Mouse (Mus musculus): ENCODE measurements around the gene Wnt2. TPM values are rescaled to one million over a fixed set of nuclear protein-coding genes. Genes with fewer than 3 reads are reported as not detected.

The Wnt2 gene
- total RNA-seq, 2 experiments from 2014 or later, result 0.26 to 0.43 TPM

DNA sequence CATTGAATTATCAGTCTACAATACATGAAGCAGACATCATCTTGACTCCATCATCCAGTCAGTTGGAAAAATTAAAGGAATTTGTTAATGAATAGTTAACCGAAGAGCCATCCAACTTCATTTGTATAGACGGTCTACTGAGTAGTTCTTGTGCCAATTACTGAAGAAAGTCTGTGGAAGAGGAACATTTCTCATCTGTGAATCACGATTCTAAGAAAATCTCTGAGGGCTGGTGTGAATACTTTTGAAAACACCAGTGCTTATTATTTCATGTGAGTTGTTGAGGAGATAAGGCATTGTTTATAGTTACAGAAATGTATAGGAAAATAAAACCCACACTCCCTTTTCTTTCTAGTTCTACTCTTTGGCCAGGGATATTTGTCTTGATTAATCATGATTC lies 51.5 kb downstream of the Wnt2 start:
- DNase-seq, result no peak

DNA sequence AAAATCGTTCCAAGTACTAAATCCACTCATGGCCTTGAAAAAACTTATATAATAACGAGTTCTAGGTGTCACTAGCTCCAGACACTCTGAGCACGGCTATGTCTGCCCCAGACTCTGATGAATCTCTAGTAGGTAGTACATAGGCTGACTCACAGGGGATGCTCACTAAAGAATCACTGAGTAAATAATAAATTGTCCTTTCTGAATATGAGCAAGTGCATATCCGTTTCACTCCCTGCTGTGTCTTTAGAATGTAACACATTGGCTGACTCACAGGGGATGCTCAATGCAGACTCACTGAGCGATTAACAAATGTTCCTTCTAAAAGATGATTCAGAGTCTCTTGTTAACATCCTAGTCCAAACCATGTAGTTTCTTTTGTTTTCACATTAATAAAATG lies 52.1 kb downstream of the Wnt2 start:
- DNase-seq, result no peak

DNA sequence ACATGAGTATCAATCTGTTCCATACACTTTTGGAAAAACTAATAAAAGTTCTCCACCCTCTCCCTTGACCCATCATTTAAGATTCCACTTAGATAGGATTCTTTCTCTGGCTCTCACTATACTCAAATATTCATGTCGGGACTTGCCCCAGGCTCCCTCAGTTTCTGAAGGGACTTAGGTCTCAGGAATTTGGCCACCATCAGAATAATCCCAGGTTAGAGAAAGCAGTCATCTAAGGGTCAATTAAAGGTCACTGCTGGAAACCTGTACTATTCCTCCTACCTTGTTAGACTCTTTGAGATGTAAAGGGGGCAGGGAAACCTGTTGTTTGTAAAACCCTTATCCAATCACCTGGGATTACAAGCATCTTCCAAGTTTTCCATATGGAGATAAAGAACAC lies 53.2 kb downstream of the Wnt2 start:
- no peak for DNase-seq

DNA sequence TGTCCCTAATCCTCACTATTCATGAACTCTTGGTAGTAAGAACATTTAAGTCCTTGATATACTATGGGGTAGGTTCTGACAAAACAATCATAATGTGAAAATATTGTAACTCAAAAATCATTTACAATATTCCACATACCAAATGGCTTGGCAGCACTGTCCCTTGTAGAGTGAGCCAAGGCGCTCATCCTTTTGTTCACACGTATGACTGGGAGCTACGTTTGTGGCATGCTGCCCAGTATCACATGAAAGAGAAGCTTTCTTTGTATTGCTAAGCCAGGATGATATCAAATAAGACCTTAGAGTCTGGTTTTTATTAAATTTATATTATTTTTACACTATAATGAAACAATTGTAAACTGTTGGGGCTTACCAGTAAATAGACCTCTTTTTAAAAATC lies 56.0 kb downstream of the Wnt2 start:
- no peak for DNase-seq

DNA sequence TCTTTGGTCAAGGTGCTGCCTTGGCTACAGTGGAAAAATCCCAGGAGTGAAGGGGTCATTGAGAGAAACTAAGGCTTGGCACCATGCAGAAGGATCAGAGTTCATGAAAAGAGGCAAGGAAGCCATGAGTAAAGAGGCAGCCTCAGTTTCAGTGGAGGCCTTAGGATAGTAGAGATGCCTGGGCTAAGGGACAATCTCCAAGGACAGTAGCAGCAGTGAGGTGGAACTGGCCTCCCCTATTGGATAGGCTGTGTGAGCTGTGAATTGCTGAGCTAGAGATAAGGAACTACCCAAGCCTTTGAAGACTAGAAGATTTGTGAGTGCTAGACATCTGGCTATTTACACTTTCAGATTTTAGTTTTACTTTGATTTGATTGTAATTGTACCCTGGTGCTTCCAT lies 59.0 kb downstream of the Wnt2 start:
- no peak for DNase-seq

DNA sequence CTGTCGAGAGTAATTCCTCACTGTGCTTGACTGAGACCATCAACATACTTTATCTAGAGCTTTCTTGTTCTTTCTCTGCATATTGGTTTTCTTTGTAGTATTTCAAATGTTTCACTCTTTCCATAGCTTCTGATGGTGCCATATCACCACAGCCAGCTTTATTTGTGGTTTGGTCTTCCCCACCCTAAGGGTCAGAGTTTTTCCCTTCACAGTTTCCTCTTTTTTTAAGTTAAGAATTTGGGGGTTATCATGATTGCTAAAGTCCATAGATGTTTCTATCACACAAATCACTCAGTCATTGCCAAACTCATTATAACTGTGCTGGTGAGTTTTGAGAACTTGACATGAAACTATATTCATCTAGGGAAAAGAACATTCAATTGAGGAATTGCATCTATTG lies 60.6 kb downstream of the Wnt2 start:
- no peak for DNase-seq

DNA sequence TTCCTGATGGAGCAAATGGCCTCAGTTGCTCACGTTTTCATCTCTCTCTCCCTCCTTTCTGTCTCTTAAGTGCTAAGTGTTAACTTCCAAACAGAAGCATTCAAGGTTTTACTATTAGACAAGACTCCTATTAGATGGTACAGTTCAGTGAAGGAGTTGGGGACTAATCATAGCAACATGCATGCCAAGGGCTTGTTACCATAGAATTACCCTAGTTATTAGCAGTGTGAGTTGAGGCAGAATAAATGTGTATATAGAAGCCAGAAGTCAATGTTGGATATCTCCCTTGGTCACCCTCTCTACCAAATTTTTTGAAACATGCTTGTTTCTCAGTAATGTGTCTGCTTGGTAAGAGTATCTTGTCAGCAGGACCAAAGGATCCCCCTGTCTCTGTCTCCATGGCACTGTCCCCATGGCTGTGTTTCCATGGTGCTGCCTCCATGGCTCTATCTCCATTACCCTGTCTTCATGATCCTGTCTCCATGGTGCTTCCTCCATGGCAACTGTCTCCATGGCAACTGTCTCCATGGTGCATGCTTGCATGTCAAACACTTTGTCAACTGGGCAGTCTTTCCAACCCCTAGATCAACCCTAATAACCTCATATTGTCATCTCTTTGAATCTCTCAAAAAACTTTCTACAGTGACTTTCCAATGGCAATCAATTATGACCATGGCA lies 61.8 kb downstream of the Wnt2 start:
- no peak for DNase-seq

DNA sequence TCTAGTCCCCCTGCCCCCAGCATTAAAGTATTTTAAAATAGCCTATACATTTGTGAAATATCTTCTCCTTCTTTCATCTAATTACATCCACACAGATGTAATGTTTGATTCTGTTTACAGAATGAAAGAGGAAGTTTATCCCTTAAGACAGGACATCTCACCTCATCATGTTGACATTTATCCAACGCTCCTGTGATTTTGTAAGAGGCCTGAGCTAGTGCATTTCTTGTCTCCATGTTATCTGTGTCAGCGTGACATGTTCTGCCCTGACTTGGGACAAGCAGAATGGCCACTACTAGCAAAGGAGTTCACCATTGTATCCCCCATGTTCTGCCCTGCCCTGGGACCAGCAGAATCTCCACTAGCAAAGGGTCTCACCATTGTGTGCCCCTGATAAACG lies 66.9 kb downstream of the Wnt2 start:
- no peak for DNase-seq

DNA sequence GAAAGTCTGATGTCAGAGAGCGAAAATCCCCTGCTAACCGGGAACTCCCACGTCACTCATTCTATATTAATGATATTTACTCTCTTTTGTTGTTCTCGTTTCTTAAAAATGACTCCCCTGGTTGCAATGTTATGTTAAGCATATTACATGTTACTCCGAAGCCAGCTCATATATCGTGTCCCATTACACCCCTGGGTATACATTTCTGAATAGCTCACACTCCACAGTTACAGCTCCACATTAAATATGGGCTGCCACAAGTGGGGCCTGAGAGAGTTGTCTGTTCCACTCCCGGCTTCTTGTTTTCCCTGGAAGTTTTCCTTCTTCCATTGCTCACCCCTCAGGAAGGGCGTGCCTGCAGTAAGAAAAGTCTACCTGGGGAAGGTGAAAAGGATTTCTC lies 78.6 kb downstream of the Wnt2 start:
- DNase-seq, result no peak

DNA sequence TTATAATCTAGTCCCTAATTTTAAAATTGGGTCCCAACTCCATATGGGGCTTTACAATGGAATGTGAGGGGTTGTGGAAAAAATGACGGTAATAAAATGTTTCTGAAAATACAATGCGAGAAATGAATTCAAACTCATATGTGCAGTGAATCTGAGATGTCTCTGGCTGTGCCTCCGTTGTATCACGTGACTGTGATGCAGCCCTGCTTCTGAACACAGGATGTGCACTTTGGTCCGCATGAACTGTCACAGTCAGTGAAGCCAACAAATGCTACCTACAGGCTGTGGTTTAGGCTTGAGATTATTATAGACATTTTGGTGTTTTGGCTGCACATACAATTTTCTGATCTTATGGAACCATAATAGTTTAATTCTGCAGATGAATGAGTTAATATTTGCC lies 81.3 kb downstream of the Wnt2 start:
- DNase-seq, result no peak

DNA sequence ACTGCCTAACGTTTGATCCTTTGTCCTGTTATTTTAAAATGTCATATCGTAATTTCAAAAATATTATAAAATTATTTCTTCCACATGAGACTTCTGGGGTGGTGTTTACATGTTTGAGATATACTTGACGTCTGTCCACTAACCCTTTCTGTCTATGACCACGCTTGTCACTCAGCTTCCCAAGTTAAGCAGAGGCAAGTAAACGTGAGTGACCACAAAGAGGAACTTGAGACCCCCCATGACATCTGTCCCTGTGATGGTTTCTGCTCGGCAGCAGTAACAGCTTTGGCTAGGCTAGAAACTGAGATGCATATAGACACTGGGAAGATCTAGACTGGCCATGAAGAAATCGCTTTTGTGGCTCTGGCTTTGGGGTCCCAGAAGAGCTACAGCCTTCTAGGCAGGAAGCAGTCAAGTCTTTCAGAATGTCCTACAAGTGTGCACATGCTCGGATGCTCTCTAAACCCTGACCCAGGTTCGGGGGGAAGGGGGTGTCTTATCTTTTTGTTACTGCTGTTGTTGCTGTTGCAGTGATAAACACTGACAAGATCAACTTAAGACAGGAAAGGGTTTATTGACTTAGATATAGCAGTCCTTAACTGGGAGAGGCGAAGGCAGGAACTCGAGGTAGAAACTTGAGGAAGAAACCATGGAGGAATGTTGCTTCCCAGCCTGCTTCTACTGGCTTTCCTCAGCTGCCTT lies 83.1 kb downstream of the Wnt2 start:
- no peak for DNase-seq

DNA sequence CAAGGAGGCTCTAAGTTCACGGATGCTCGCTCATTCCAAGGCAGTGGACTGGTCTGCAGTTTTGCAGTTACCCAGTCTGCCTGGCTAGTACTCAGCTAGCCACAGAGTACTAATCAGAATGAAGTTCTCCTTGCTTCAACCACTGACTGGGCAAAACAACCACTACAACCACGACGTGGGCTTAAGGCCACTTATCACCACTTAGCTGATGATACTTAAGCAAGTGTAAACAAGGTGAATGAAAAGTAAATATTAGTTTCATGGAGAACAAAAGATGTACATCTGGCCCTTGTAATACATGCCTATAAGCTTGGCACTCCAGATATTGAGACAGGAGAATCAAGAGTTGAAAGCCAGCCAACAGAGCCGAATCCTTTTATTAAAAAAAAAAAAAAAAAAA lies 83.9 kb downstream of the Wnt2 start:
- DNase-seq, result no peak

DNA sequence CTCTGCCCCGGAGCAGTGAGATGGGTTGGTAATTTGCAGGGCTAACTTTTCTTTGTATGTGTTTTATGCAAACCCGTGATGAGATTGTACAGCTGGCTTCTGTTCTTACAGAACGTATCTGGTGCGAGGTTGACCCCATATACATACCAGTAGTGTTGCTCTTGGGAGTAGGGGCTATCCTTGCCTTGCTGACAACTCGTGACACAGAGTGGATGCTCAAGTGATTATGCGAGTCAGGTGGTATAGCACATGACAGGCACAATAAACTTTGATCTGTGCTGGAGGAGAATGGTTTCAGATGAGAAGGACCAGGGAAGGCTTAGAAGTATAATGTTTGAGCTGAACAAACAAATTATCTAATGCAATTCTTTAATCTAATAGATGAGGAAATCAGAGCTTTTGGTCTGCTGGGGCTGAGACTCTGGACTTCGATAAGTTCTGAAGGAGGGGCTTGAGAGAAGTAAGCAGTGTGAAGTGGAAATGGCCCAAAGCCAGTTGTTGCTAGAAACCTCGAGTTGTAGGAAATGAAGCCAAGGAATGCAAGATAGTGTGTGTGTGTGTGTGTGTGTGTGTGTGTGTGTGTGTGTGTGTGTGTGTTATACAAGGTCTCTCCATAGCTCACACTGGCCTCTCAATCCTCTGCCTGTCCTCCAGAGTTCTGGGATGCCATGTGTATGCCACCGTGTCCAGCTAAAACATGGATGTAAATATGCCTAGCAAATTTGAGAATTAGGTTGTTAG lies 86.3 kb downstream of the Wnt2 start:
- no peak for DNase-seq

DNA sequence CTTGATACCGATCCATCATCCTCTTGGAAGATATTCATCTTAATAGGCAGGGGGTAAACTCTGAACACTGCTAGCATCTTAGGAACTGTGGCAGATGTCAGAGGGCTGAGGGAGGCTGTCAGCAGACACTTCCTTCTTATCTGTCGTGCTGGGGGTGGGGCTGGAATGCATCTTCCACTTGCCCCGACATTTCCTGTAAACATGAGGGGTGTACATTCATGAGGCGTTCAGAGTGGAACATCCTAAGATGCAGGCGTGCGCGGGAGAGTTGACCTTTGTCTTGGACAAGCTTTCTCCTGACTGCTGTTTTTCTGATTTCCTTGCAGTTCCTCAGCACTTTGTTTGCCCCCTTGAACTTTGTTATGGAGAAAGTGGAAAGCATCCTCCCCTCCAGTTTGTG lies 88.0 kb downstream of the Wnt2 start:
- no peak for DNase-seq

DNA sequence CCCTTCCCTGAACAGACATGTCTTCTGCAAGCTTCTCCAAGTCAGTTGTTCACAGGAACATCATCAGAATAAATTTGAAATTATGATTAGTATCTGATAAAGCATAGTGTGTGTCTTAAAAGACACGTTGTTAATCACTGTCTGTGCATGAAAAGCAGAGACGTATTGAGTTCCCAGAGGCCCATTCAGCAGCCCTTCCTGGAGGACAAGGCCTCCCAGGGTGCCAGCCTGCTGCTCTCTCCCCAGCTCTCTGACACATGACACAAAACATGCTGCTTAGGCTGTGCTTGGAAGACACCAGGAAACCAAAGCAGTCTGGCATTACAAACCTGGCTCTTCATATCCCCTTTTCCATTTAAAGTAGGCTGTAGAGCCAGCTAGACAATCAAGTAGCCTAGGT lies 88.5 kb downstream of the Wnt2 start:
- DNase-seq, result no peak

Other genes with a start within 250 kb of the Wnt2 start
- gene Asz1, start 78.5 kb upstream of the Wnt2 start, total RNA-seq (2021), result not detected
- under 1 TPM; 0.13 to 0.23 TPM for gene Cftr, start 140.1 kb upstream of the Wnt2 start, total RNA-seq (2021)